Mouse (Mus musculus): ENCODE measurements at regions not wholly inside any gene's neighbourhood (a gene's known extent, or its start where the extent isn't known, plus 50 kb on each side); places are given as distances from the start of the nearest gene placed in this dataset.

- TF ChIP-seq CTCF (IDR thresholded peaks at IDR 0.05; ENCODE audit: low read depth) (peak; percentile 61), EP300 (IDR thresholded peaks at IDR 0.05; ENCODE audit: low read depth) (no peak)
These were observed 1377.8 kb upstream of the Gm7489 start for GRCm38 (mm10) chr15:52506930-52507329.
